Mouse (Mus musculus) cerebellum, postnatal 36 days (tissue): ENCODE measurements around the gene Cox20.
A peak's percentile ranks its signal among the peaks of the same experiment; 100 is the strongest.

Source experiments
- DNase-seq, 2 experiments: peaks; one replicate each; pipeline ENCODE4 v3.0.0; 2021 to 2022; ENCODE audit warnings: mixed read lengths in 2 of 2

Cox20 gene

DNA sequence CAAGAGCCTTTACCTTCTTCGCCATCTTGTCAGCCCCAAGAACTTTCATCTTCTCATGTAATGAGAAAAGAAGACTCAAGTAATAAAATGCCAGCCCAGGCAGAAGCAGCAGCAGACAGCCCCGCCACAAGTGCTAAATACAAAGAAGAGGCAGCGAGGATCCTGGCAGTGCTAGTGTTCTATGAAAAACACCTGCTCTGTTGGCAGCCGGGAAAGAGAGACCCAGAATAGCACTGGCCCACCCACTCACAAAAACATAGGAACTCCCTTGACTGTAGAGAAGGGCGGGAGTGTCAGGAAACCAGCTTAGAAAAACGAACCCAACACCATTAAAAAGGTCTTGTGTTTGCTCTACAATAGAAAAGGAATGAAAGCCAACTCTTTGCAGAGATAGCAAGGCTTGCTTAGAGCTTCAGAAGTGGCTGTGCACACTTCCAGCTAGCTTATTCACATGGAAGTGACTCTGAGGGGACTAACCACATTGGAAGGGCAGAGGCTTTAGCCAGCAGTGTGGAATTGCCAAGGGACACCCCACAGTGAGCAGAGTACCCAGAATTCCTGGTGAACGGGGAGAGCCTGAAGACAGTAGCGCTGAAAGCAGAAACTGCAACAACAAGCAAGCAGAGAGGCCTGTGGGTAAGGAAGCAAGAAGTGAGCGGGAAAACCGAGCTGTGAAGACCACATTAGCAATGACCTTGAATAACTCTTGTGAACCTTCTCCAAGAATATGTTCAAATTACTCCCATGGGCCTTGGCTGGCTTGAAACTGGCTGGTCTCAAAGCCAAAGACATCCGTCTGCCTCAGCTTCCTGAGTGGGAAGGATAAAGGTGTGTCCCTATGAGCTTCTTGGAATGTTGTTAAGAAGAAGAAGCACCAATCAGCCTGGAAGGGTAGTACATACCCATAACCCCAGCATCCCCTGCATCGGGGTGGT, 39.1 kb downstream of the Cox20 start:
- DNase-seq = no peak

DNA sequence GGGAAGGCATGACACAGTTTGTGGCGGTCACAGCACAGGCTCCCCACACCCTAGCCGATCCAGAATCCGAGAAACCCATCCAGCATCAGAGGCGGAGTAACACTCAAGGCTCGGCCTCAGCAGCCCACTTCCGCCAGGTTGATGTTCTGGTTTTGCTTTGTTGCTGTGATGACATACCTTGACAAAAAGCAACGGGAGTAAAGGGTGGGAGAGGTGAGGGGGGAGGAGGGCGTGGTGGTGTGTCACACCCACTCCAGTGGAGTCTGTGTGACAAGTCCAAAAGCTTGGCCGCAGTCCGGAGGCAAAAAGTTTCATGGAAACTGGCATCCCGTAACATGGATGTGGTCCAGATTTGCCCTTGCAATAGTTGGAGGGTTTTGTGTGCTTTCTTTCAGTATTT, 41.3 kb downstream of the Cox20 start:
- no peak for DNase-seq

DNA sequence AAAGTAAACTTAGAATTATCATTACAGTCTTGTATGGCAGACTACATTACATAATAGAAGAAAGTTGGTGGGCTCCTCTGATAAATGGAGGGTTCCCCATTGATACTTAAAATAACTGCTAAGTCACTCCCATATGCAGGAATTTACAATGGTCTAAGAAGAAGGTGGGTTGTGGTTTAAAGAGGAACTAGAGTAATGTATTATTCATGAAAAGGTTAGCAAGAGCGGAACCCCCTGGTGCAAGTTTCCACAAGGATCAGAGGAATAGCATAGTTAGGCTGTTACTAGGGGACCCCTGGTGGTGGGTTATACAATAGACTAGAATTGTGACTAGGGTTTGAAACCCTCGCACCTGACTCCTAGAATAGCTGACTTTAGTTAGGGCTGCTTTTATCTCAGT, 41.8 kb downstream of the Cox20 start:
- no peak for DNase-seq

DNA sequence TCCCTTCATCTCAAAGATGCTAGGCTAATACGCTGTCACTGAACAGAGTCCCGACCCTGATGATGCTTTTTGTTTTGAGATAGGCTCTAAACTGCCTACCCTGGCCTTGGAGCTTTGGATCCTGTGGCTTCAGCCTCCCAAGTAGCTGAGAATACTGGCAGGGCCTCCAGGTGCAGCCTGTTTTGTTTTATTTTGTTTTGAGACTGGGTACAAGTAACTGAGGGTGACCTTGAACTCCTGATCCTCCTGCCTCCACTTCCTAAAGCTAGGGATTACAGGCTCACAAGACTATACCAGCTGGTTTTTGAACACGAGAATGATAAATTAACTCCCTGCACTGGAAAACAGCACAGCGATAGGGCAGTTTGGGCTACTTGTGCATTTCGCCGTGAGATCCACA, 46.2 kb downstream of the Cox20 start:
- DNase-seq = no peak

DNA sequence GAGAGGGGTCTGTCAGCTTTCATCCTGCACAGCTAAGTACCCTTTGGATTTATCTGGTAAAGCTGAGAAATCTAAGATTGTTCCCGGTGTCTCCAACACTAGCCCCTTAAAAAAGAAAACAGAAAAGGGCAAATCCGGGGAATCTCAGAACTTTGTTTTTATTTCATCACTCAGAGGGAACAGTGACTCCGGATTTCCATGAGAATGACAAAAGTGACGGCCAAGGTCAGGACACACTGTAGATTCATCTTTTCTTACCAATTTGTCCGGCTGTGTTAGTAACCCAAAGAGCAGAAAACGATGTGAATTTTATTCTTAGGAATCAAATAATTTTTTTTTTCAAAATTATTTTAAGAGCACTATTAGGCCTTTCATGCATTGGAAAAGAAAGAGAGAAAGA, 49.2 kb downstream of the Cox20 start:
- DNase-seq = no peak

DNA sequence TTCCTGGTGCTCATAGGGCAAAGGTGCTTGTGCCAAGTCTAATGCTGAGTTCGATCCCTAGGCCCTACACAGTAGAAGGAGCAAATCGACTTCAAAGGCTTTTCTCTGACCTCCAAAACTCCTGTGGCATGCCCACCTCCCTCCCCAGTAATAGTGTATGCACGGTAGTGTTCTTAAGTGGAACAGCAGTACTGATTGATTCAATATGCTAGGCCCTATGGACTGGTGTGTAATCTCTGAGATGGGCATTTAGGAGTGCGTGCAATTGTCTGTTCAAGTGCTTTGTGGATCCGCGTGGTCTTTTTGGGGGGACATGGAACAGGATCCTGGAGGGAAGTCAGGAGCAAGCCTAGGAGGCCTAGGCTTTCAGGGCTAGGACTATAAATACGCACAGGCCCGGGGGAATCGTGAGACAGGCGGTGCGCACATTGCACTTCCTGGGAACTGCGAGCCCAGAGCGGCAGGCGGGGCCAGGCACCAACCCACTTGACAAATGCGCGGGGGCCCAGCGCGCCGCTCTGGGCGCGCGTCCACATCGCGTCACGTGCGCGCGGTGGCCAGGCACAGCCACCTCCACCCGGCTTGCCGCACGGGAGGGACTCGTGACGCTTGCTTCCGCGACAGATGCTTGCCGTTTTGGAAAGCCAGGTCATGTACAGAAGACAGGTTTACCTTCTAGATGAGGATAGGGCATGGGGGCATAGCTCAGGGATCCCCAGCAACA, 49.8 kb downstream of the Cox20 start:
- peak; percentile 94 to 97 for DNase-seq

DNA sequence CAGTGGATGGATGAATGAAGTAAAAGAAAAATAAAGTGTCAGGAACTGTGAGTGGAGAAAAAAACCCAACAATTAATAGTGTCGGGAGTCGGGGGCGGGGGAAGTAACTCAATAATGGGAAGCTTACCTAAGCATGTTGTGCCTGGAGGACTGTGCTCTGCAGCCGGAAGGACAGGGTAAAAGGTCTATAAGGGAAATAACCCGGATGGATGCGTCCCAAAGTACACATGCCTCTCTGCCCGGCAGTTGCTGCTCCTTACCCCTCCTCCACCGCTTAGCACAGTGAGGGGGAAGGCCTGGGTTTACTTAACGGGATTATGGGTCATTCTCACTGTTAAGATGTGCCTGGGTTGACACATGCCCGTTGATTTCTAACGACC, 50.3 kb downstream of the Cox20 start:
- peak in 1 of 2 experiments; percentile 55 for DNase-seq
